Mouse (Mus musculus): Measurements from ENCODE around the gene Olfr463.
"Not testable (repeated sequence)": the region's sequence is repeated elsewhere in the genome, so short reads cannot be mapped to it uniquely, and the experiment has no call there.

Olfr463 gene

DNA sequence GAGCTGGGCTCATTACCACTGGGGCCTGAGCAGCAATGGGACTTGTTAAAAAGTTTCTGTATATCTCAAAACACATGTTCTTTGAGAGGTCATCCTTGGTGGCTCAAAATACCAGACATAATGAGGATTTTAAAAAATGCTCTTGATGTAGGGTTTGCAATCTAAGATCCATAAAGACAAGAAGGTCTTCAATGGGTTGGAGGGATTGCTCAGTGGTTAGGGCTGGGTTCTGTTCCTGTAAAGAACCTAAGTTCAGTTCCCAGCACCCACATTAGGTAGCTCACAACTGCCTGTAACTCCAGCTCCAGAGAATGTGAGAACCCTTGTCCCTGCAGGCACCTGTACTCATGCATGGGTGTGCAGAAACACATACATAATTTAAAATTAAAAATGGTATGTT is at the start of gene Olfr463:
TSS of gene Olfr463 (minus strand) at position 101 of the 400 bp plus-strand sequence.
- DNase-seq: no peak

DNA sequence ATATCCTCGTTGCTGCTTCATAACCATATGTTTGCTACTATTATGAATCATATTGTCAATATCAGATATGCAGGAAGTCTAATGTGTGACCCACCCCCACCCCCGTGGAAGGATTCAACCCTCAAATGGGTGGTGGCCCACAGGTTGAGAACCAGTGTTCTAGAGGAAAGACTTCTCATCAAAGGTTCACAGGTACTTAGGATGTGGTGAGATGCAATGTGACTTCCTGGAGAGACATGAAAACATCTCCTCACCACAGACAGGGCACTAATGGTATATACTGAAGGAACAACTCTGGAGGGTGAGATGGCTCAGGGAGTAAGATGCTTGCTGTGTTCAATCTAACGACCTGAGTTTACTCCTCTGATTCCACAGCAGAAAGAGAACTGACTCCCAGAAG is 38.3 kb upstream of the Olfr463 start:
- DNase-seq: no peak

DNA sequence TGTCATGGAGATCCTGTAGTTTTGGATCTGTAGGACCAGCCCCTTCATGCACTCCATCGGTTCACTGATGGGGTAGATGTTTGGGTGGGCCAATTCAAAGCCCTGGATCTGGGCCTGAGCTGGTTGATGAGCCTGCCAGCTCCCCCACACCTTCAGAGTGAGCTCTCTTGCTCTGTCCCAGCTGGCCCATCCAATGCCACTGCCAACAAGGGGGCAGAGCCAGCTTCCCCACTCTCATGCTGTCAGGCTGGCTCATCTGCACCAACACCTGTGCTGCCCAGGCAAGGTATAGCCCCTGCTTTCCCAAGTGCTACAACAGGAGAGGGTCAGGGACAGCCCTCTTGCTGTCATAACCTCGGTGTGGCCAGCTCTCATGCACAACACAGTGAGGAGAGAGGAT is 36.5 kb upstream of the Olfr463 start:
- no peak for DNase-seq

DNA sequence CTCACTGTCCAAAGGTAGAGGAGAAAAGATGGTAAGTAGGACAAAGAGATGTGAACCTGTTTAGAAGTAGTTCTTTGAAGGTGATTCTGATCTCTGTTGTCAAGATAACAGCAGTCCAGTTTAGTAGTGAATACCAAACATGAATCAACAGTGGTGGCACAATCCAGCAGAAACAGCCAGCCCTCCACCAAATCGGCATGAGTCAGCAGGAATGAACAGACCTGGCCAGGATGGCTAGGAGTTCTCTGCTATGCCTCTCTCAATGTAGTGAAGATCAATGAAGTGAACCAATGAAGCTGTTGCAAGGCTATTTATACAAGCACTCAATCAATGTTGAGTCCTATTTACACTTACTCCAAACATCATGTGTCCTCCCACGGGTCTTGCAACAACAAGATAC is 33.2 kb upstream of the Olfr463 start:
- no peak for DNase-seq

DNA sequence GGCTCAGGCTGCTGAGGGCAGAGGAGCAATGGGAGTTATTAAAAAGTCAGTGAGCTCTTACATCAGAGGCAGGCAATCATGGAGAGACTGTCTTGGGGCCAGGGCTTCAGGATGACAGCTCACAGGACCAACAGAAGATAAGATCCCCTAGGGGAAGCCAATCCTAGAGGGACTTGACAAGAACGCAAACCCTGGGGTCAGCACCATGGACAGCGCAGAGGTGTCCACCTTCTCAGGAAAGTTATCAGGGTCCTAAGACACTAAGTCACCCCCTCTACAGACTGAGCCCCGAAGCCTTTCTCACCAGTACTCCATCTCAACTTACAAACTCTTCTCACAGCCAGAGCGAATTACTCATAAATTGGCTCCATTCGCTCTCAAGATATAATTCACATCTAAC is 23.8 kb upstream of the Olfr463 start, which contains the start of gene Olfr464:
TSS of gene Olfr464 (minus strand) at position 2 of the 400 bp plus-strand sequence.
- no peak for DNase-seq

DNA sequence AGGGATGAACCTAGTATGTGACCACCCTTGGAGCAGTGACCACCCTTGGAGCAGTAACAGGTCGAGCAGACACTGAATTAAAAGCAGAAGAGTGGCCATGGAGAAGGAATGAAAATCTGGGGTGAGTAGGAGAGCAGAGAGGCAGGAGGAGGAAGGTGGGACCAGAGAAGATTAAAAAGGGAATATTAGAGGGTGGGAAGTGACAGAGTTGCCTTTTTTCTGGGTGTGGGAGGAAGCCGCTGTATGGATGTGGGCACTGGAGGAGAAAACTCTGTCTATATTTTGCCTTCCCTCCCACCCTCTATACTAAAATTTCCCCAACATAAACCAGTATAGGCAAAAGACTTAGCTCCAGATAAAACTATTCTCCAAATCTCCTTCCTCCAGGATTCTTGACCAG is 23.1 kb upstream of the Olfr463 start:
- no peak for DNase-seq

DNA sequence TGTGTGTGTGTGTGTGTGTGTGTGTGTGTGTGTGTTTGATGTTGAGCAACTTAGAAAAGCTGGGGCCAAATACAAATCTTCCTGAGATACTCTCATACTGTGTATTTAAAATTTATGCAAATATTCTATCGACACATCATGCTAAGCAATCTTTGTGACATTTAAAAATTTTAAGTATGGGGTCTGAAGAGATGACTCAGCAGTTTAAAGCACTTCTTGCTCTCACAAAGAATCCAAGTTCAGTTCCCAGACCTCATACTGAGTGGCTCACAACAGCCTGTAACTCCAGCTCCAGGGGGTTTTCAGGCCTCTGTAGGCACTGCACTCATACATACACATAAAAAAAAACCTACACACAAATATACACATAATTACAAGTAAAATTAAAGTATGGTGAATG is 18.8 kb upstream of the Olfr463 start:
- DNase-seq: no peak

DNA sequence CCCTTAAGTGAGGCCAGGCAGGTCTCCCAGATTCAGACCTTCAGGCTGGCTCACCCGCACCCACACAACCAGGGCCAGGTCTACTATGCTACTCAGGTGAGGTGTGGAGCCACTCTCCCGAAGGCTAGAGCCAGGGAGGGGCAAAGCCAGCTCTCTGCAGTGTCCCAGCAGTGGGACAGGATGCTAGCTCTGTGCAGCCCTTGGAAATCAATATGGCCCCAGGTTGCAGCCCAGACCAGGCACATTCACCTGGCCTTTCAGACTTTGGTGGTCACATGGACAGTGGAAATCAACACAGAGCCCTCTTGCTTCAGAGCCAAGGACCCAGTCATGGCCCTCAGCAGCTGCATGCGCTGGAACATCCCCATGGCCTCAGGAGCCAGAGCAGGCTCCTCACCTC is 7.1 kb upstream of the Olfr463 start:
- no peak for DNase-seq

DNA sequence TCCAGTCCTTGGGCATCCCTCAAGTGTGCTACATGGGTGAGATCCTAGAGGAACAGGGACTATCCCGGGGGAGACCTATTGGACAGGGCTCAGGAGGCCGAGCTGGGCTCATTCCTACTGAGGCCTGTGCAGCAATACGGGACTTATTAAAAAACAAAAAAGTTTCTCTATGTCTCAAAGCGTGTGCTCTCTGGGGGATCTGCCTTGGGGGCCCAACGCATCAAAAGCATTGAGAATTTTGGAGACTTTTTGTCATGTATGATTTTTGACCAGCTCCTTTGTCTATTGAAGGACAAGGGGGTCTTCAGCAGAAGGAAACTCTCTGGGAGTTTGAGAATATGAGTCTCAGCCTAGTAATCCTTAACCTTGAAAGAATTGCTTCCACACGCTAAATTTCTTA is 5.0 kb downstream of the Olfr463 start, which contains the start of gene Olfr462:
TSS of gene Olfr462 (minus strand) at position 101 of the 400 bp plus-strand sequence.
- DNase-seq: no peak

DNA sequence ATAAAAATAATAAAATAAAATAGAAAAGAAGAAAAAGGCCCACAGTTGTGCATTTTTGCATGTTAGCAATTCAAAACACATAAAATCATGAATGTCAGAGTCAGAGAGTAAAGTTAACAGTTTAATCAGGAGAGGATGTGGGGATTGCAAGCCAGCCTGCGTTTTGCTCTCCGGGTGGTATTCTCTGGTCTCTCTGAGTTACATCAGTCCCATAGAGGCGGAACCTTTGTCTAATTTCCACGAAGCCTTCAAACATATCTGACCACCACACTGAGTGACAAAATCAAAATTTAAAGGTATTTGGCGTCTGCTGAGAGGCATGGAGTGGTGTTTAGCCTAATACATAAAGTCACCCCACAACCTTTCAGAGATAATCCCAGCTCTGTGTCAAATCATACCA is 12.3 kb downstream of the Olfr463 start:
- no peak for DNase-seq

DNA sequence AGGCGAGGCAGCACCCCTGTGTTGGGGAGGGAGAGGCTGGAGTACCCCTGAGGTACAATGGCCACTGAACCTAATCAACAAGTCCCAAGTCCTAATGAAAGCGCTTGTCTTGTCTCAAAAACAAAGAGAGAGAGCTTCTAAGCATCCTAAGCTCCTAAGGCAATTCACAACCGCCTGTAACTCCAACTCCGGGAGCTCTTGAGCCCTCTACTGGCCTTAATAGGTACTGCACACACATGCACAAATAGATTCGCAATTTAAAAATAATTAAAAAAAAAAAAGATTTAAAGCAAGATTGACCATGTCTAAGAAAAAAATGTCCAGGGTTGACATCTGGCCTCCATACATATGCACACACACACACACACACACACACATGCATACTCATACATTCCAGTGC is 13.7 kb downstream of the Olfr463 start:
- no peak for DNase-seq

DNA sequence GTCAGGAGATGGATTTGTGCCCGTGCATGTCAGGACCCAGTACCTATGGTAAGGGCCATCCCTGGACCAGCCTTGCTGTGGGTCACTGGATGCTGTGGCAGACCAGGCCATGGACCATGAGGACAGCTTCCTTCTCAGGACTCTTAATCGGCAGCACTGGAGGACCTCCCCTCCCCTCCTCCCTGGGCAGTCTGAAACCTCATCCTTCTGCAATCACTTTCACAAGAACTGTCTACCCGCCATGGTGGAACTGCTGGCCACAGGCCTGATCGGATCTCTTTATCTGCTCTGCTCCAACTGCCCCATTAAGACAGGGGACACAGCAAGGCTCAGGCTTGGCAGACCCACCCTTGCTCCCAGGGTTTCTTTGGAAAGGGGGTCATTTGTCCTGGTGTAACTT is 15.5 kb downstream of the Olfr463 start:
- DNase-seq: no peak

DNA sequence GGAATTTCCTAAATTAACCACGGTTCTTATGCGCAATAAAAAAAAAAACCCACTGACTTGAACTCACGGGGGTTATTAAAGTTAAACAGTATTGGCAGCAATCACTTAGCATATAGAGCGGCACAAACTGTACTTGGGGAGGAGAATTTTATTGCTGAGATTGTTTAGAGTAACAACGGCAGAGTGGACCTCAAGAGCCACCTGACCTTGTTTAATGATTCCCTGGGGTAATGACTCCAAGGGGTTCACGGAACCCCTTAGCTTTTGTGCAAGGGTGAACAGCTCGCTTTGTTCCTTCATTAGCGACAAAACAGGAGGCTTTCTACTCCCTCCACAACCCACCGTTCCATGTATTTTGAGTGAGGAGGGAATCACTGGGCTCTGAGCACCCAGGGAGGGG is 17.4 kb downstream of the Olfr463 start:
- no peak for DNase-seq

DNA sequence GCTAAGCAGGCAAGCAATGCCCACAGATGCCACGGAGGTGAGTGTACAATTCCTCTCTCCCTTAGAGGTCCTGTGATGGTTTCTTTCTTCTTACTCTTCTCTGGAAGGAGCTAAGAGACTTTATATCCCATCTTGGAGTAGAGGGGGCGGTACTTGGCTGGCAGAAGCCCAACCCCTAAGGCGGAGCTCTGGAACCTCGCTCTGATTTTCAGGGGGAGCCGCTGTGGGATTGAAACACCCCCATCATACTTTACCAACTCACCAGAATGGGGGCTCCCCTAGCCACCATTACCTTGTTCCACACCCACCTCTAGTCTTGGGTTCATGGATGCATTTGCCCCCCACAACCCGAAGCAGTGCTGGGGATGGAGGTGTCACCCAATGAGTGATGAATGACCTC is 21.8 kb downstream of the Olfr463 start, which contains the start of gene Epx:
TSS of gene Epx (minus strand) at position 101 of the 400 bp plus-strand sequence.
- DNase-seq: no peak

DNA sequence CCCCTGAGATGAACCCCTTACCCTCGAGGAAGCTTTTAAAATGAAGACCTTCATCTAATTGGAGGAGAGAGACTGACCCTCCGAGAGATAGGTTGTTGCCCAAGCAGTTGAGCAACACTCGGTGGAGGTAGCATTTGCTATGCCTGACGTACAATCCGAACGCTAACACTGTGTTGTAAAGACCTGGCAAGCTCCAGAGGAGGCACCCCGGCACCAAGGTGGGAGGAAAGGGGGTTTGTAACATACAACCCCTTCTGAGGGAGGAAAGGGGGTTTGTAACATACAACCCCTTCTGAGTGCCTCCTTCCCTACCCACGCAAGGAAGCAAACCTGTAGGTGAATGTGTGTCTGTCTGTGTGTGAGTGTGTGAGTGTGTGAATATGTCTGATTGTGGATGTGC is 25.4 kb downstream of the Olfr463 start:
- no peak for DNase-seq

DNA sequence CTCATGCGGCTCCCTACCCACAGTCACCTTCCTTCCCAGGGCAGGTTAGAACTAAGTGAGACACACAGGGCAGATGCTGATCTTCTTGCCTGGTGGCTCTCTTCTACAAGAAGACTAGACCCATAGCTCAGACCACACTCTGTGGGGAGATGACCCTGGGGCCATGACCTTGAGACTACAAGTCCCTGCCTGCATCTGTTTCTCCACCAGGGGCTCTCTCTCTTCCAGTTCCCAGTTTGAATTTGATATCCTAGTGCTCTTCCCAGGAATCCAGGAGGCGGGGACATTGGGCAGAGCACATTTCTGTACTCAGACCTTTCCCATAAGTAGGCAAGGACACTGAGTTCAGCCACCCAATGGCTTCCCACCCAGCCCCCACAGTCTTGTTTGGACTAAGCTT is 27.1 kb downstream of the Olfr463 start:
- DNase-seq: no peak

DNA sequence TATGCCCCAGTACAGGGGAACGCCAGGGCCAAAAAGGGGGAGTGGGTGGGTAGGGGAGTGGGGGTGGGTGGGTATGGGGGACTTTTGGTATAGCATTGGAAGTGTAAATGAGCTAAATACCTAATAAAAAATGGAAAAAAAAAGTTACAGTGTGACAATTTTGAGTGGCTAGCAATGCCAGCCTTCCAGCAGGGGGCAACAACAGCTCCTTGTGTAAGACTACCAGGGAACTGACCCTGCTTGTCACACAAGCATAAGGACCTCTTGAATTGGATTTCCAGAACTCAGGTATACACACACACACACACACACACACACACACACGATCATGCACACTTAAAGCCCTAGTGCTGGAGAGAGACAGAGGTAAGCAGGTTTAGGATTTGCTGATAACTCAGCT is 30.3 kb downstream of the Olfr463 start:
- DNase-seq: not testable (repeated sequence)

DNA sequence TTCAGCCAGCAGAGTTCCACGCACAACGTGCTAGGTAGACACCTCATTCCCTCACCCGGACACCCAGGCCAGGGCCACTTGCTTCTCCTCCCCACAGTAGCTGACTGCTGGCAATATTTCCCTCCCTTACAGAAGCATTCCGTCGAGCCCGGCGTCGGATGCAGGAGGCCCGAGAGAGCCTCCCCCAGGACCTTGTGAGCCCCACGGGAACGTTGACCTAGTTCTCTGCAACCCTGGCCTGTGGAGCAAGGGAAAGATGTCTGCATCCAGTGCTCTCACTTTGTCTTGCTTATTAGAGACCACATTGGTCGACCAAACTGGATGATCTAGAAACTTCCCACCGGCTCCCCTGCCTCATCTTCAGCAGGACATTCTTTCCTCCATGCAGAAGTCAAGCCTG is 34.4 kb downstream of the Olfr463 start:
- no peak for DNase-seq

DNA sequence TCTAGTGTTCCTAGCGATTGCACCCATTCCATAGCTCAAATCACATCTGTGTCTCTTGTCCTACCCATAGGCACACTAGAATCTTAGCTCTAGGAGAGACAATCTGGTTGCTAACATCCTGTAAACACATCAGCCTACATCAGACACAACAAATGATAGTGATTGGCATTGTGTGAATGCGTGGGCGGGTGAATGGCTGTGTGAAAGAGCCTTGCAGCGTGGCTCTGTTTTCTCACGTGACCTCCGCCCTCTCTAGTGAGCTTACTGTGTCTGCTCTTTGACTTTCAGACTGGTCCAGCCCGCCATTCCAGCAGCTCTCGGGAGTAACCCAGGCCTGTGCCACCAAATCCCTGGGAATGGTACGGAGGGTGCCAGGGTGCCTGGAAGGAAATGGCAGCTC is 36.8 kb downstream of the Olfr463 start:
- no peak for DNase-seq

DNA sequence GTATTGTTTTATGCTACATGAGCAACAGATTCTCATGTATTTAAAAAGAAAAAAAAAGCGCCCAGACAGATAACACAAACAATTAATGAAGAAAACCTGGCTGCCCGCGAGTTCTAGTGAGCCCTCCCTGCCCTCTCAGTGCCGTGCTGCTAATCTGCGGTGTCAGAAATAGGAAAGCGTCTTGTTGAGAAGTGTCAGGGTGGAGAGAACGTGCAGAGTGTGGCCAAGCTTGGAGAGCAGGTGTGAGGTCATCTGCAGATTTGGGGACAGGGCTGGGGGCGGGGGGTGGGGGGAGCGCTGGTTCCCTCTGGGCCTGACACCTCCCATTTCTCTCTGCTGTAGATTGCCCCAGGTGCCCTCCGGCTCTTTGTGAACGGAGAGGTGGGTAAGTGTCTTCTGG is 37.9 kb downstream of the Olfr463 start:
- no peak for DNase-seq

DNA sequence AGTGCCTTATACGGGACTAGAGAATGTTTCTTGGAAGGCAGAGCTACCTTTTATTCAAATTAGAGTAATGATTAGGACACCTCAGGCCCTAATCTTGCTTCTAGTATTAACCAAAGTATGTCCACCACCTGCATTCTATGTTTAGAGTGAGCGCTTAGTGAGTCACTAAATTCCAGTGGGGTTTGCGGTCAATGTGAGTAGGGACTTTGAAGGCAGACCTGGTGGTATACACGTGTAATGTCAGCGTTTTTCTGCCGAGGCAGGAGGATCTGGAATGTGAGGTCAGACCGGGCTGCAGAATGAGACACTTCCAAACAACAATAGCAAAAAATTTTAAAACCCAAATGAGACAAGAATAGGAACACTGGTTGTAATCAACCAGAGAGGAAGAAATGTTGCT is 42.6 kb downstream of the Olfr463 start:
- DNase-seq: no peak

DNA sequence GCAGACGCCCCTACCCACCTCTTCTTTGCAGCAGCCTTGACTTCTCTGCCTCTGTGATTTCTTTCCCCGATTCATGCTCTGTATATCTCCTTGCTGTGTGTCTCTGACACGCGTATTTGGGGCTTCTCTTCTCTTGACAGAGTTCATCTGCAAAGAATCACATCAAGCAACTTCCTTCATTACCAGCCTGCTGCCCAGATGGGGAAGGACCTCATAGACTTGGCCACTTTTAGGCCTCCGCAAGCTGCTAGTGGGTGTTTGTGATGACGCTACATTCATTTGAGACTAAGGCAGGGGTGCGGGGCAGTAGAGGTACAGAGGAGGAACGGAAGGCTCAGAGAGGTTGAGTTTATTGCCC is 43.6 kb downstream of the Olfr463 start:
- DNase-seq: no peak

DNA sequence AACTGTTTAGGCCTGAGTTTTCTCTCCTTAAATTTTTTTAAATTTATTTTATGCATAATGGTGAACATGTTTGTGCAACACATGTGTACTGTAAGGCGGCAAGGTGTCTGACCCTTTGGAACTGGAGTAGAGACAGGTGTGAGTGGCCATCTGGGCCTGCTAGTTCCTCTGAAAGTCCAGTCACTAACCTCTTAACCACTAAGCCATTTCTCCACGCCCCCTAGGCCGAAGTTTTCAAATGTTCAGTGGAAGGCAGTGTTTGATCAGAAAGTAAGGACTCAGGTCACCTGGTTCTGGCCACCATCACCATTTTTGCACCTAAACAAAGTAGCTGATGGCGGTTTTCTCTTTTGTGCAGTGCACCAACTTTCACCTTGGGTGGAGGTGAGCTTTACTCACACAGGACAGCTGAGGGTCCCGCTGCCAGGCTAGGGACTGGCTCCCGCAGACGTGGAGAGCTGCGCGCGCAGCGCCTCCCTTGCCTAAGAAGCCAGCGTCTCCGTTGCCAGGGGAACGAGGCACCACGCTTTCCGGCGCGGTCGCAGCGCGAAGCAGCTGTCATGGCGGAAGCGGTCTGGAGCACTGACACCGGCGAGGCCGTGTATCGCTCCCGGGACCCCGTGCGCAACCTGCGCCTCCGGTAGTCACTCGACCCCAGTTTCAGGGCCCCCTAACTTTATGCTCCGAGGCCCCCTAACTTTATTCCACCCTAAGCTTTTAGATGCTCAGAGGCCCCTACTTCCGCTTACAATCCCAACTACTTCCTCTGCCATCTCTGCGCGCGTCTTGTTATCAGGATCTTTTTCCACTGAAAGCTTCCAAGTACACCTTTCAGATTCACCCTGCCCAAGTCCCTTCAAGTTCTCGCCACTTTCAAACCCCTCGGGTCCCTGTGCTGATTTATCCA is 44.2 kb downstream of the Olfr463 start, which contains the start of gene Mks1:
TSS of gene Mks1 (plus strand) at position 526 of the 907 bp plus-strand sequence.
- peak; percentile 81 for DNase-seq

DNA sequence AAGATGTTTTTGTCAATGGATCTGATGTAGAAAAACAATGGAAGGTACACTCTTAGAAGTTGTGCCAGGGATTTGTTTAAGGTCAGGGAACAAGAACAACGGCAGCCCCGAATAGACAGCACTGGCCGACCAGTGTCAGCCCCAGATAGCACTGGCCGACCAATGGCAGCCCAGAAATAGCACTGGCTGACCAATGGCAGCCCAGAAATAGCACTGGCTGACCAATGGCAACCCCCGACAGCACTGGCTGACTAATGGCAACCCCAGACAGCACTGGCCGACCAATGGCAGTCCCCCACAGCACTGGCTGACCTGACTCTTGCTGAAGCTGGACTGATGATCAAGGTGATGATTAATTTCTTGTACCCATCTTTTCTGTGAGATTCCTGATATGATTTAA is 49.3 kb downstream of the Olfr463 start:
- DNase-seq: no peak

All from cerebellum, adult 11 months (tissue).